Mouse (Mus musculus): ENCODE measurements around the gene Fars2. TPM values are rescaled to one million over a fixed set of nuclear protein-coding genes. Genes with fewer than 3 reads are reported as not detected.
A peak's percentile ranks its signal among the peaks of the same experiment; 100 is the strongest.

Gene Fars2
- total RNA-seq, 2 experiments from 2014 or later: 33.3 to 41.8 TPM

DNA sequence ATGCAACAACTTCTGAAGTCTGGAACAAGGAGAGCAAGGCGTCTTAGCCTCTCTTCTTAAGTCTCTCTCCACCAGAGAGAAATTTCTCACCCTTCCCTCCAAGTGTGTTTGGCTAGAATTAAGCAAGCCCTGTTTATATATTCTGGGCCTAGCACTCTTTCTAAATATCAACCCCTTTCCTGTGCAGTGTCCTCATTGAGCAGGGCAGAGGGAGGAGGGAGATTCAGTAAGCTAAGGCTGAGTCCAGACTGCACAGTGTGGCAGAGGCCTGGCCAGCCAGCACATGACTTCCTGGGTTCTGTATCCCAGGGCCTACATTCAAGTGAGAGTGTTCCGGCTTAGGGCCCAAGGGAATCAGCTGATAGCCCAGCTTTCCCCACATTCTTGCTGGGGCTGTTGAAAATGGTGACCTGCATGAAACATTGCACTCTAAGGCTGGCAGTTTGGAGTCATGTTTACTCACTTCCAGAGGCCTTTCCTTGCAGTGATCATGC is 424.1 kb downstream of the Fars2 start:
- intact Hi-C loops (cut with DNase I): no loop called here
- DNase-seq: no peak

GRCm38 (mm10) chr13:36550694-36551093 is 433.5 kb downstream of the Fars2 start:
- DNase-seq: no peak
- intact Hi-C loops (cut with DNase I): no loop called here

DNA sequence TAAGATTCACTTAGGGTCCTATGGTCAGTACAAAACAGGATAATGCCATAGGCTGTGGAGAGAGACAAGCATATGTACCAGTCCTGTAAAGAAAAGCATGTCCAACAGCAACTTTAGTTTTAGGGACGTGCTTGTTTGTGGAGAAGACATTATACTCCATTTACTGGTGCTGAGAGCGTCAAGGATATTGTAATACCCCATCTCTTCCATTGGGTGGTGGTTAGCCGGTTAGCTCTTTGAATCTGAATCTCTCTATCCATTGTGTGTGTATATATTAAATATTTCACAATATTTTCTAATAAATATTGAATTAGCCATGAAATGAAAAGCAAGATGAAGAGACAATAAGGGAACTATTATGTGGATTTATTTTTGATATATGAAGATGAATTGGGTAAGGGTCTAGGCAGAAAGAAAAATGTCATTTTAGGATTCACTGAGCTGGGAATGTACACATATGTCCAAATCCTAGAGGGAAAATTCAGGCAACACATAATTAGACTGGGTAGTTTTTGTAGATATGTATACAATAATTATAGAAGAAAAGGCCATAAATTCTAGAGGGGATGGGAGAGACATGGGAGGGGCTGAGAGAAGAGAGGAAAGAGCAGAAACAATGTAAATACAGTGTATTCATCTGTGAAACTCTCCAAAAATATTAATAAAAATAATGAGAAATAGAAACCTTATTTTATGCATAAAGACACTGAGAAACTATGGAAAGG is 435.5 kb downstream of the Fars2 start:
- intact Hi-C loops (cut with DNase I): no loop called here
- DNase-seq: no peak

- intact Hi-C loops (cut with DNase I): no loop called here
- DNase-seq: no peak
Observed at GRCm38 (mm10) chr13:36553247-36553642, 436.0 kb downstream of the Fars2 start.

DNA sequence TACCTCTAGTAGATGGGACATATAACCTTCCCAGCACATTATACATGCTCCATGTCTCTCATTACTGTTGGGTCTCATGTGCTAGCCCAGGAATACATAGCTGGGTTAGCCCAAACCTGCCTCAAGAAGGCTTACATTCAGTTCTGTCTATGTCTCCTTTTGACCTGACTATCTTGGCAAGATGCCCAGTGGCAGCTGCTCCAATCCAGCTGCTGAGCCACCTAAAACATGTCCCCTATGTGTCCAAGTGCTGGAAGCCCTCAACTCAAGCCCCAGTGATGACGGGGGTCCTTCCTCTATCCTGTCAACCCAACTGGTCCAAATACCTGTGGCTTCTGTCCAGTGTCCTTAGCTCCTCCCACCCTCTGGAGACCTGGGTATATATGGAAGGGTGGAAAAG is 437.5 kb downstream of the Fars2 start:
- intact Hi-C loops (cut with DNase I): no loop called here
- DNase-seq: no peak

DNA sequence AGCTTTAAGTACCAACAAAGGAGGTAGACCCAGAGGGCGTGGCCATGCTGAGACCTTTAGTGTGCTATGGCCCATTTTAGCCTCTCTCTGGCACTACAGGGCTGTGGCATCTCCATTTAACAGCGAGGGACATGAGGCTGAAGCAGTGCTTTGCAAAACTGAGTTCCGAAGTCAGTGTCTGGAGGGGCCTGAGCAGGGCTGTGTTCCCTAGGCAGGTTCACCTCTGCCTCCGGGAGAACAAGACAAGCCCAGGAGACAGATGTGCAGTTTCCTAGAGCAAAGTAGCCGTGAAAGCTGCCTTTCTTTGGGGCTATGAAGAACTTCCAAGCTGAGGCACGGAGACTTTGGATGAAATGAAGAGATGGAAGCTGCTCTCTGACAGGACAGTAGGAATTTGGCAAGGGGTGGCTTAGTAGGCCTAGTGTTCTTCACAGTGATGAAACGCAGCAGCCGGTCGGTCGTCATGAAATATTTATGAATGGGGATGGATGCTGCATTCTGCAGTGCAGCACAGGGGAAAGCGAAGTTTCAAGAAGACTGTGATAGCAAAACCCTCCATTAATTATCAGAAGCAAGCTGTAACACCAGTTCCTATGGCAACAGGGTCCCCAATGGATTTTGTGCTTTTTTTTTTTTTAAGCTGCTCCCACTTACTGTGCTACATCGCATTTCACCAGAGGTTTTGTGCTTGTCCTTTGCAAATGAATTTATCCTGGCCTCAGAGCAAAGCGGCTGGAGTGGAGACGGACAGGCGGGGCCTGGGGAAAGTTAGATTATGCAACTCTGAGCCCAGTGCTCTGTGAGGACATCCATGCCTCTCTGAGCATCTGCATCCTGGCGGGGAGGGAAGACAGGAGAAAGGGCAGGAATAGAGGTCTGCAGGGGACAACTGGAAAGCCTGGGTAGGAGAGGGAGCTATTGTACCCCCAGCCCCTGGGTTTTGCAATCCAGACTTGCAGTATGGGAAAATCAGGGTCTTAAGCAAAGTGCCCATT is 445.5 kb downstream of the Fars2 start:
- DNase-seq: no peak
- intact Hi-C loops (cut with DNase I): no loop called here

DNA sequence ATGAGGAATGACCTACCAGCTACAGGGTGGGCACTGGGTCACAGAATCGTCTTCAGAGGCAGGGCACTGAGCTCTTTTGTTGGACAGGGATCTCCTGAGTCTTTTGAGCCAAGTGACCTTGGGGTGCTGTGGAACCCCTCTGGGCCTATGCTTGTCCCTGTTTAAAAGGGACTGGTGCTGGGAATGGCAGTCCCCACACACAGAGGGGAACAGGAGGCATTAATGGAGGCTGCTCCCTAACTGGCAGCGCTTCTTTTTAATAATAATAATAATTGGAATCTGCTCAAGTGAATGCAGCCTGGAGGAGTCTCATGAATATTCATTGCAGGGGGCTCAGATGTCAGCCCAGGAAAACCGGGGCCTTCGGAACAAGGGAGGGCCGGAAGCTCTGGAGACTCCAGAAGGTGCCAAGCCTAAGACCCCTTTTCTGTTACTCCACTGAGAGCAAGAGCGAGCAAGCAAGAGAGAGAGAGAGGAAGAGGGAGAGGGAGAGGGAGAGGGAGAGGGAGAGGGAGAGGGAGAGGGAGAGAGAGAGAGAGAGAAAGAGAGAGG is 447.6 kb downstream of the Fars2 start:
- DNase-seq: no peak
- intact Hi-C loops (cut with DNase I): no loop called here

GRCm38 (mm10) chr13:36576781-36577180 is 459.6 kb downstream of the Fars2 start:
- DNase-seq: no peak
- intact Hi-C loops (cut with DNase I): no loop called here

GRCm38 (mm10) chr13:36577916-36578568 is 460.8 kb downstream of the Fars2 start:
- intact Hi-C loops (cut with DNase I): no loop called here
- DNase-seq: no peak

GRCm38 (mm10) chr13:36578569-36579333 is 461.5 kb downstream of the Fars2 start:
- intact Hi-C loops (cut with DNase I): no loop called here
- DNase-seq: peak; percentile 21 to 38

DNA sequence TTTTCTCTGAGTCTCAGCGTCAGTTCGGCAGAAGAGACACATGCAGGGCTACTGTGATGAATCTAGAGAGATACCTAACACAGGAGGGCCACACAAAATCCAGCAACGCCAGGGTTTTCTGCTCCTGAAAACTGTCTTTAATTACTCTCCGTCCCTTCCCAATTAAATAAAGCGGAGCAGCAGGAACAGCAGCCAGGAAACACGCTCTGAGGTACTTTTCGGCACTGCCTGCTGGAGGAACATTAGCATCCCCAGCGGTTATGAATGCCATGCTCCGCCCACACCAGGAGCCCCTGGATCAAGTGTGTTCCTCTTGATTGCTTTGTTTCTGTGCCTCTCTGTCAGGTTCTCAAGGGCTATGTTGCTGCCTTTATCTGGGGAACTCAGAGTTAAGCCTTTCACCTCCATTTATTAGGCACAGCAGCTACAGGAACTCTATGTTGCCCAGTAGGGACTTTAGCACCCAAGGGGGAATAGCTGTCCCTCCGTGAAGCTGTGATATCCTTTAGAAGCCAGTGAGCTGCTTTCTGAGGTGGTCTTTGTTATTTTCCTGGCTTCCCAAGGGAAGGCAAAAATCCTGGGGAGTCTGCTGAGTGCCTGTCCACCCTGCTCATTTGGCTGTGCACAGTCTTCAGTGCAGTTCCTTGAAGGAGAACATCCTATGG is 465.3 kb downstream of the Fars2 start:
- intact Hi-C loops (cut with DNase I): no loop called here
- DNase-seq: no peak

- no peak for DNase-seq
- intact Hi-C loops (cut with DNase I): no loop called here
Observed at GRCm38 (mm10) chr13:36583481-36584151, 466.4 kb downstream of the Fars2 start.

- intact Hi-C loops (cut with DNase I): no loop called here
- no peak for DNase-seq
Observed at GRCm38 (mm10) chr13:36584197-36584596, 467.0 kb downstream of the Fars2 start.

GRCm38 (mm10) chr13:36589092-36589491 is 471.9 kb downstream of the Fars2 start:
- intact Hi-C loops (cut with DNase I): no loop called here
- no peak for DNase-seq

DNA sequence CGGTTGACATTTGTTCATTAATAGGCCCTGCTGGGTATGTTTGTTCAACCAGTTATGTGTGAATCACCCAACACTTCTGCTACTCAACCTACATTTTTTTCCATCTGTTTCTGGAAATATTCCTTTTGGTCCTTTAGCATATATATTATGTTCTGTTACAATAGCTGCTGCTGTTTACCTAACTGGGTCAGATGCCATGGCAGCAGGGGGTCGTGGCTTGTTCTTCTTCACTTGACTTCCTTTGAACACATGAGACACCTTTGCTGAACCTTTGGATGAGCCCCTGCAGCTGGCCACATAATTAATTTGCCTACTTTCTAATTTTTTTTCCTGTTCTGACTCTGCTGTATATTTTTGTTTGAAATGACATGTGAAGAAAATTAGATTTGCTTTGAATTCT is 475.1 kb downstream of the Fars2 start:
- intact Hi-C loops (cut with DNase I): no loop called here
- no peak for DNase-seq

GRCm38 (mm10) chr13:36606717-36607116 is 489.5 kb downstream of the Fars2 start:
- intact Hi-C loops (cut with DNase I): no loop called here

DNA sequence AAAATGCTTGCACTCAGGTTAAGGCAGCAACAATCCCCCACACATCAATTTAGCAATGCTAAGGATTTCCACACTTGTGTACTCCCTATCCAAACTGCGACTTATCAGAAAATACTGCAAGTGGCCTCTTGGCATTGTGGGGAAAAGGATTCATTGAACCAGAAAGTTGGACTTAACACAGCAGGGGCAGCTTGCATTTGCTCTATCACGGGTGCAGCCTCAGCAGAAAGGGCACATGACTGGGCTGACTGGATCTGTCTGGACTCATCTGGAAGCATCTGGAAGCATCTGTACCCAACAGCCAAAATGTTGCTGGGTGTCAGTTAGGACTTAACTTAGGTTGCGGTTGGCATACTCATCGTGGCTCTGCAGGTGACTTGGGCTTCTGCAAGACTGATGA is 490.7 kb downstream of the Fars2 start:
- intact Hi-C loops (cut with DNase I): no loop called here
- no peak for DNase-seq

More at GRCm38 (mm10) chr13:36606717-36607116, 489.5 kb downstream of the Fars2 start:
- no peak for DNase-seq

DNA sequence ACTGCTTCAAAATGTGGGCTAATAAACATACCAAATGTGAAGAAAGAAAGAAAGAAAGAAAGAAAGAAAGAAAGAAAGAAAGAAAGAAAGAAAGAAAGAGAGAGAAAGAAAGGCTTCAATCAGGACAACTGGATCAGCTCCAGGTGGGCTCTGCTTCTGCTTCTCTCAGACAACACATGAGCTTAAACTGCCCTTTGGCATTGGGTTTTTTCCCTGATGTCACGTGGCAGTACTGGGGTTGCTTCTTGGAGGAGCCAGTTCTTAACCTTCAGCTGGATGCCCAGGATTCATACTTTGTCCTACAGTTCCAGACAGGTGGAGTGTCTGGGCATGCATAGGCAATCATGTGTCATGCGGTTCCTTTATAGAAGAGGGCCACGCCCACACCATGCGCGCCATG is 493.2 kb downstream of the Fars2 start:
- intact Hi-C loops (cut with DNase I): no loop called here
- no peak for DNase-seq

Measured in gastrocnemius, postnatal 36 days (tissue).